Mouse (Mus musculus): ENCODE measurements around the gene Gm3448.
"Not testable (repeated sequence)": the region's sequence is repeated elsewhere in the genome, so short reads cannot be mapped to it uniquely, and the experiment has no call there.

DNA sequence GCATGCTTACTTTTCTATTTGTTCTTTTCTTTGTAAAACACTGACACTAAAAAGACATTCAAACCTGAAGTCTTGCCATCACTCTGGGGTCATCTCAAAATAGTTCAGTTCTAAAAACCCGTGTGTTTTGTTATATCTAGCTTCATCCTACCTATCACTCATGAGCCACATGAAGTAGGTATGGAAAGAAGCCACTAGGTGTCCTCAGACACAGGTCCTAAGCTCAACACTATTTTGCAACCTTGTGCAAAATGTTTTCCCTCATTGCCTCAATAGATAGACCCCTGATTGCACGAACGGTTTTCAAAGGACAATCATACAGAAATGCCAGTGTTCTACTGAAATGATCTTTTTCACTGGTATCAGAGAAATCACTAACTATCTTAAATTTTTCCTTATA, 882 bp downstream of the Gm3448 start:
- TF ChIP-seq POLR2A (IDR thresholded peaks at IDR 0.05; ENCODE audit: borderline replicate concordance, extremely low read depth, low read depth, low read length); CTCF (IDR thresholded peaks at IDR 0.05; ENCODE audit: insufficient read depth, low read length): not testable (repeated sequence)

Data from lung, adult 2 months (tissue).